ENCODE assay signal across 8 mouse cellular contexts in genomic region chr7:28941542-28941941, GRCm38 (mm10). TPM values are rescaled to one million over a fixed set of nuclear protein-coding genes. Genes with fewer than 3 reads are reported as not detected.
A peak's percentile ranks its signal among the peaks of the same experiment; 100 is the strongest.
DNase-seq lines count a peak whose midpoint lies in the region; ATAC-seq and TF ChIP-seq lines count a peak whose summit lies in the region.

No protein-coding gene starts in this region.

- peaks cover 94% of the 10 kb centered on the region for H3K4me1 ChIP-seq in heart, embryonic 12.5 days (replicated peaks)
- peaks cover 3% of the 10 kb centered on the region for H3K4me1 ChIP-seq in testis, adult 2 months (ENCODE audit: control insufficient read depth, insufficient read depth, low read length)
- peaks cover 75% of the 10 kb centered on the region for H3K4me1 ChIP-seq in limb, embryonic 12.5 days (replicated peaks)

- intact Hi-C loops in heart, postnatal 10 days (cut with DNase I) = no loop called here

- no peak for DNase-seq in heart, postnatal 10 days
- DNase-seq in testis, postnatal 14 days (ENCODE audit: low spot score) = no peak
- no peak for DNase-seq in natural killer cell, adult 2 months (ENCODE audit: low spot score in 2 of 2)
- DNase-seq in cerebellum, adult 9-10 months = no peak
- no peak for DNase-seq in layer of hippocampus, postnatal 25 days (ENCODE audit: extremely low spot score in 1 of 2, low spot score in 1 of 2)

- no peak for TF ChIP-seq POLR2A in testis, adult 2 months (IDR thresholded peaks at IDR 0.05; ENCODE audit: control insufficient read depth, low read depth, low read length)

- ATAC-seq in heart, embryonic 12.5 days (ENCODE audit: insufficient number of reproducible peaks, low FRiP score) = no peak
- ATAC-seq in limb, embryonic 12.5 days (ENCODE audit: insufficient number of reproducible peaks, insufficient read depth, low FRiP score, low TSS enrichment, low read depth) = no peak

- WGBS in heart, embryonic 12.5 days = 33% methylated on average over 4 of the region's 4 CpGs
- 75% methylated on average over 4 of the region's 4 CpGs for WGBS in limb, embryonic 12.5 days

- no peaks in the 10 kb centered on the region for H3K27me3 ChIP-seq in heart, embryonic 12.5 days (replicated peaks)
- H3K27me3 ChIP-seq in testis, adult 2 months (ENCODE audit: control insufficient read depth, insufficient read depth, low read length) = no peaks in the 10 kb centered on the region
- no peaks in the 10 kb centered on the region for H3K27me3 ChIP-seq in limb, embryonic 12.5 days

- peak overlapping the region; percentile 95 for H3K27ac ChIP-seq in heart, embryonic 12.5 days (ENCODE audit: poor library complexity, severe bottlenecking)
- peak overlapping the region; percentile 59 for H3K27ac ChIP-seq in testis, adult 2 months (ENCODE audit: control insufficient read depth, insufficient read depth, low read depth, low read length)
- H3K27ac ChIP-seq in limb, embryonic 12.5 days = peak overlapping the region; percentile 64

- peak overlapping the region; percentile 55 for H3K9ac ChIP-seq in heart, embryonic 12.5 days
- no peak overlapping the region for H3K9ac ChIP-seq in limb, embryonic 12.5 days (replicated peaks)

- H3K9me3 ChIP-seq in heart, embryonic 12.5 days (replicated peaks) = no peaks in the 10 kb centered on the region
- no peaks in the 10 kb centered on the region for H3K9me3 ChIP-seq in limb, embryonic 12.5 days

- H3K36me3 ChIP-seq in heart, embryonic 12.5 days = peaks cover 13% of the 10 kb centered on the region
- no peaks in the 10 kb centered on the region for H3K36me3 ChIP-seq in testis, adult 2 months (ENCODE audit: control insufficient read depth, insufficient read depth, low read length)
- peaks cover 33% of the 10 kb centered on the region; the same call in 1 of the 2 replicates for H3K36me3 ChIP-seq in limb, embryonic 12.5 days

- no peak overlapping the region for H3K4me3 ChIP-seq in heart, embryonic 12.5 days
- no peak overlapping the region for H3K4me3 ChIP-seq in testis, adult 2 months (ENCODE audit: control insufficient read depth, low read depth, low read length)
- no peak overlapping the region for H3K4me3 ChIP-seq in limb, embryonic 12.5 days (replicated peaks)

- 0 out of 2 replicates have a peak overlapping the region, but pooled peaks have one; percentile 5 for H3K4me2 ChIP-seq in heart, embryonic 12.5 days
- no peak overlapping the region for H3K4me2 ChIP-seq in limb, embryonic 12.5 days

- no peak for TF ChIP-seq CTCF in testis, adult 2 months (IDR thresholded peaks at IDR 0.05; ENCODE audit: control insufficient read depth, insufficient read depth, insufficient replicate concordance, low read depth, low read length)

RNA-seq across cellular contexts. Expression of gene Actn4, which starts 20.6 kb away (rescaled TPM):
- 317 and 318 TPM in 2 replicates for polyA plus RNA-seq in heart, embryonic 12.5 days (2016; fragmentation: Nextera tagmentation; extraction: Ambion mirVana)
- 100 to 1,000 TPM; 173 to 174 TPM for total RNA-seq in heart, postnatal 10 days (2021)
- polyA plus RNA-seq in testis, adult 2 months (2012; rRNA removed) = 73.9 and 77.5 TPM in 2 replicates
- 269 and 283 TPM in 2 replicates for polyA plus RNA-seq in limb, embryonic 12.5 days (2016; fragmentation: Nextera tagmentation; extraction: Ambion mirVana)
- 100 to 1,000 TPM; 124 to 129 TPM for total RNA-seq in layer of hippocampus, postnatal 25 days (2021)

RNA-seq across cellular contexts. Expression of gene Eif3k, which starts 40.1 kb away (rescaled TPM):
- 254 and 255 TPM in 2 replicates for polyA plus RNA-seq in heart, embryonic 12.5 days (2016; fragmentation: Nextera tagmentation; extraction: Ambion mirVana)
- 100 to 1,000 TPM; 185 to 188 TPM for total RNA-seq in heart, postnatal 10 days (2021)
- polyA plus RNA-seq in testis, adult 2 months (2012; rRNA removed) = 379 and 426 TPM in 2 replicates
- polyA plus RNA-seq in limb, embryonic 12.5 days (2016; fragmentation: Nextera tagmentation; extraction: Ambion mirVana) = 438 and 440 TPM in 2 replicates
- total RNA-seq in layer of hippocampus, postnatal 25 days (2021) = 100 to 1,000 TPM; 179 to 185 TPM

RNA-seq across cellular contexts. Expression of gene Map4k1, which starts 40.3 kb away (rescaled TPM):
- polyA plus RNA-seq in heart, embryonic 12.5 days (2016; fragmentation: Nextera tagmentation; extraction: Ambion mirVana) = 5.8 and 6.5 TPM in 2 replicates
- 1 to 10 TPM; 2.0 to 2.2 TPM for total RNA-seq in heart, postnatal 10 days (2021)
- polyA plus RNA-seq in testis, adult 2 months (2012; rRNA removed) = 58.8 and 83.2 TPM in 2 replicates
- 10.9 and 11.9 TPM in 2 replicates for polyA plus RNA-seq in limb, embryonic 12.5 days (2016; fragmentation: Nextera tagmentation; extraction: Ambion mirVana)
- total RNA-seq in layer of hippocampus, postnatal 25 days (2021) = 1 to 10 TPM; 2.1 to 2.4 TPM
